Mouse (Mus musculus): ENCODE results near the gene Ap5z1.

DNA sequence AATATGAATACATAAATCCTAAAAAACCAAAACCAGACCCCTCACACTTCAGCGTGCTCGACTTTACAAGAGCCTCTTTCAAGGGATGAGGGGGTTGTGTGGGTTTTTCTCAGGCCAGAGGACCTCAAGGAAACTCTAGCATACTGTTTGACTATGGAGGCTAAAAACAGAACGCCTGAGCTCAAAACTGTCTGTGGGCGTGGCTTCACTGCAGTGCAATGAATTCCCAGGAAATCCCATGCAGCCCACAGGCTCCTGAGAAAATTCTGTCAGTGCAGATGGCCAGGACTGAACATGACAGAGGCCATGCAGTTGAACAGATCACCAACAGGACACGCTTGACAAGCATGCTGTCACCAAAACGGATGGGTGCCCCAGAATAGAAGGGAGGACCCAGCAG, 55.2 kb downstream of the Ap5z1 start:
- no peak for TF ChIP-seq POLR2A (IDR thresholded peaks at IDR 0.05; ENCODE audit: borderline replicate concordance, extremely low read depth, low read depth, low read length)
- no peak for TF ChIP-seq CTCF (IDR thresholded peaks at IDR 0.05; ENCODE audit: insufficient read depth, low read length)

All from lung, adult 2 months (tissue).